Mouse (Mus musculus) testis, adult 2 months (tissue): ENCODE measurements at regions not wholly inside any gene's neighbourhood (a gene's known extent, or its start where the extent isn't known, plus 50 kb on each side); places are given as distances from the start of the nearest gene placed in this dataset.

Source experiments
- CTCF ChIP-seq: fragments of 200-500 bp; IDR thresholded peaks from 2 replicates; pipeline ENCODE4 v1.5.1; 2012; ENCODE audit warnings: low read depth, mild to moderate bottlenecking, inconsistent platforms, low read length, moderate library complexity; ENCODE audit not compliant: control insufficient read depth, insufficient read depth, insufficient replicate concordance
- POLR2A ChIP-seq: fragments of 200-500 bp; IDR thresholded peaks from 2 replicates; pipeline ENCODE4 v1.6.1; 2012; ENCODE audit warnings: low read depth, mild to moderate bottlenecking, inconsistent platforms, low read length, moderate library complexity; ENCODE audit not compliant: control insufficient read depth

DNA sequence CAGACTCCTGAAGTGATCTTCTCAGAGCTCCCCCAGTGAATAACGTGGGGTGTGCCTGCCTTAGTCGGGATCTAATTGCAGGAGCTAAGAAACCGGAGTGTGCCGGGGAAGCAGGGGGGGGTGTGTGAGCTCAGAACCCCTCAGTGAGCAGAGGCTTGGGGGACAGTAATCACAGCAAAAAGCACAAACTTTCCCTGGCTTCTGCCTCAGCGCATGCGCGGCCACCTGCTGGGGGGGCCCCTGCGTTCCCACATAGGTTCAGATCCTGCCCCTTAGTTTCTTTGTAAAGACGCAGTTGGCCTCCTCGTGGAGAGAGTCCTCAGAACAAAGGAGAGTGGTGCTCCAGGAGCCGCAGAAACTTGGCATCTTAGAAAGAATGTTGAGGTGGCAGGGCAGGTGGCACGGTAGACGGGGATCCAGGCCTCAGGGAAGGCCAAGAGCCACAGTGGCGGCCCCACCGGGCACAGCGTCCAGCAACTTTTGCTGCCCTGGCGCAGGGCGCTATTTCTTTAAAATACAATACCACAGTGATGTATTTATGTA, 429.7 kb downstream of the Zfp536 start:
- TF ChIP-seq CTCF (no peak), POLR2A (no peak)
